7 mouse cellular contexts compared by ENCODE assay signal in genomic region chr6:12350753-12351152, GRCm38 (mm10).
DNase-seq lines count a peak whose midpoint lies in the region; ATAC-seq and TF ChIP-seq lines count a peak whose summit lies in the region.

No protein-coding gene starts in this region.

- H3K36me3 ChIP-seq in CH12.LX (replicated peaks in 1 of 2; ENCODE audit: control insufficient read depth in 1 of 2, insufficient read depth in 1 of 2, low read length in 1 of 2): no peaks in the 10 kb centered on the region
- H3K36me3 ChIP-seq in lung, postnatal 0 days (ENCODE audit: insufficient read depth, low read length): no peaks in the 10 kb centered on the region

- no peaks in the 10 kb centered on the region for H3K79me2 ChIP-seq in CH12.LX (replicated peaks; ENCODE audit: control insufficient read depth, extremely low read depth, insufficient read depth, poor library complexity, severe bottlenecking)

- H3K9ac ChIP-seq in CH12.LX (ENCODE audit: insufficient read depth, low read depth): no peak overlapping the region
- no peak overlapping the region for H3K9ac ChIP-seq in lung, postnatal 0 days (replicated peaks; ENCODE audit: low read depth)

- DNase-seq in kidney, adult 9 months: peak; percentile 40
- DNase-seq in kidney, adult 18-20 months: no peak
- DNase-seq in CH12.LX (ENCODE audit: extremely low read depth) (peak; percentile 42), adipocyte (ENCODE audit: low spot score) (peak; percentile 74)
- peak; percentile 50 for DNase-seq in lung, postnatal 0 days (ENCODE audit: low spot score)
- DNase-seq in urinary bladder, postnatal 25 days (ENCODE audit: low spot score): no peak
- no peak for DNase-seq in ovary, adult 18-20 months (ENCODE audit: low spot score)

- H3K9me3 ChIP-seq in CH12.LX (replicated peaks; ENCODE audit: low read length): no peaks in the 10 kb centered on the region
- no peaks in the 10 kb centered on the region for H3K9me3 ChIP-seq in lung, postnatal 0 days (ENCODE audit: low read length)

- dilution Hi-C loops in CH12.LX (cut with MboI; ENCODE audit: extremely low pct_ligation_motif_present, extremely low pct_unique_long_range_greater_than_20kb, low sequenced_read_pairs): no loop called here

- no peaks in the 10 kb centered on the region for H3K27me3 ChIP-seq in CH12.LX (replicated peaks)
- no peaks in the 10 kb centered on the region for H3K27me3 ChIP-seq in lung, postnatal 0 days (replicated peaks; ENCODE audit: insufficient read depth, low read length)

- no peak for ATAC-seq in lung, postnatal 0 days

- TF ChIP-seq RAD21 in CH12.LX (IDR thresholded peaks at IDR 0.05; ENCODE audit: low read depth, low read length): peak; percentile 70

- 32% methylated on average over 5 of the region's 5 CpGs for WGBS in lung, postnatal 0 days

- peak overlapping the region; percentile 67; the same call in 1 of the 2 replicates for H3K4me2 ChIP-seq in CH12.LX (ENCODE audit: insufficient read depth, low read depth, poor library complexity, severe bottlenecking)
- H3K4me2 ChIP-seq in lung, postnatal 0 days (replicated peaks; ENCODE audit: low read depth, low read length): no peak overlapping the region; the same call in 1 of the 2 replicates

- TF ChIP-seq POLR2A in CH12.LX (IDR thresholded peaks at IDR 0.05; ENCODE audit: low read depth, low read length): no peak

- peak overlapping the region in 1 of 3 experiments; percentile 17 for H3K4me3 ChIP-seq in CH12.LX (replicated peaks in 1 of 3; ENCODE audit: low read depth in 2 of 3, low read length in 2 of 3, poor library complexity in 1 of 3)
- H3K4me3 ChIP-seq in lung, postnatal 0 days (ENCODE audit: low read depth, low read length): no peak overlapping the region

- peak in 1 of 2 experiments; percentile 58; a peak in 2 of 4 replicates for TF ChIP-seq CTCF in CH12.LX (conservative IDR thresholded peaks at IDR 0.05 in 1 of 2, IDR thresholded peaks at IDR 0.05 in 1 of 2; ENCODE audit: low read depth in 2 of 2, low read length in 2 of 2)
- peak; percentile 59 for TF ChIP-seq CTCF in lung, postnatal 0 days (IDR thresholded peaks at IDR 0.05)

- H3K4me1 ChIP-seq in CH12.LX (ENCODE audit: control insufficient read depth in 1 of 2, insufficient read depth in 2 of 2): peaks cover 2 to 9% of the 10 kb centered on the region in 2 experiments; a peak in 3 of 4 replicates
- H3K4me1 ChIP-seq in lung, postnatal 0 days (ENCODE audit: insufficient read depth, low read depth, low read length): no peaks in the 10 kb centered on the region

- no peak overlapping the region for H3K27ac ChIP-seq in CH12.LX (ENCODE audit: insufficient read depth, low read depth)
- H3K27ac ChIP-seq in lung, postnatal 0 days (ENCODE audit: low read length): no peak overlapping the region

- TF ChIP-seq EP300 in CH12.LX (IDR thresholded peaks at IDR 0.05; ENCODE audit: low read length): no peak
- TF ChIP-seq EP300 in lung, postnatal 0 days (IDR thresholded peaks at IDR 0.05): no peak

- in situ Hi-C loops in CH12.LX (cut with MboI; ENCODE audit: low pct_ligation_motif_present, low pct_unique_long_range_greater_than_20kb, low sequenced_read_pairs): no loop called here

TF ChIP-seq in CH12.LX, 34 proteins besides CTCF, POLR2A, EP300 and RAD21:
- peak; percentile 24; the same call in 1 of the 2 replicates for TF ChIP-seq SMC3 (IDR thresholded peaks at IDR 0.05; ENCODE audit: low read depth, low read length)
- TF ChIP-seq ZNF384 (IDR thresholded peaks at IDR 0.05; ENCODE audit: low read depth, low read length): no peak
- no peak for TF ChIP-seq JUND (conservative IDR thresholded peaks at IDR 0.05; ENCODE audit: low read depth, low read length)
- TF ChIP-seq TBP (conservative IDR thresholded peaks at IDR 0.05; ENCODE audit: low read depth, low read length): no peak

Comparison
In these comparisons a context has a peak if more than half of its experiments do, and no peak if none do; other contexts are left out.
1. DNase-seq: peak in kidney, adult 9 months (single experiment), CH12.LX (single experiment), adipocyte (single experiment) and lung, postnatal 0 days (single experiment); none in kidney, adult 18-20 months (single experiment), urinary bladder, postnatal 25 days (single experiment) and ovary, adult 18-20 months (single experiment).